Mouse (Mus musculus) telencephalon, adult 2 months (tissue): ENCODE data around the gene Creb3l4.
"Not testable (repeated sequence)": the region's sequence is repeated elsewhere in the genome, so short reads cannot be mapped to it uniquely, and the experiment has no call there.

ENCODE experiments used
- DNase-seq: peaks from one replicate; pipeline ENCODE4 v3.0.0-alpha.2; 2011; ENCODE audit warnings: low read depth, low spot score

Creb3l4 gene

GRCm38 (mm10) chr3:90265034-90265931, 22.0 kb upstream of the Creb3l4 start, which contains the start of gene Dennd4b:
Dennd4b (plus strand) TSS chr3:90265185.
- DNase-seq, result peak; percentile 76

GRCm38 (mm10) chr3:90264687-90265033, 21.3 kb upstream of the Creb3l4 start:
- peak; percentile 27 for DNase-seq

GRCm38 (mm10) chr3:90263121-90263771, 19.9 kb upstream of the Creb3l4 start:
- no peak for DNase-seq

GRCm38 (mm10) chr3:90258521-90258920, 15.2 kb upstream of the Creb3l4 start:
- no peak for DNase-seq

- no peak for DNase-seq
These were observed 13.6 kb upstream of the Creb3l4 start for GRCm38 (mm10) chr3:90256731-90257530.

GRCm38 (mm10) chr3:90255784-90256353, 12.6 kb upstream of the Creb3l4 start:
- DNase-seq, result no peak

GRCm38 (mm10) chr3:90255194-90255565, 11.9 kb upstream of the Creb3l4 start:
- DNase-seq, result no peak

- DNase-seq, result no peak
These were observed 11.3 kb upstream of the Creb3l4 start for GRCm38 (mm10) chr3:90254419-90255193.

GRCm38 (mm10) chr3:90253653-90254418, 10.5 kb upstream of the Creb3l4 start, which contains the start of gene Crtc2:
Crtc2 (plus strand) TSS chr3:90254163.
- peak; percentile 98 for DNase-seq

- not testable (repeated sequence) for DNase-seq
These were observed 9.9 kb upstream of the Creb3l4 start for GRCm38 (mm10) chr3:90253174-90253573.

- DNase-seq, result not testable (repeated sequence)
These were observed 9.3 kb upstream of the Creb3l4 start for GRCm38 (mm10) chr3:90252659-90253058.

- not testable (repeated sequence) for DNase-seq
These were observed 8.5 kb upstream of the Creb3l4 start for GRCm38 (mm10) chr3:90251731-90252226.

GRCm38 (mm10) chr3:90250791-90251190, 7.5 kb upstream of the Creb3l4 start:
- no peak for DNase-seq

- no peak for DNase-seq
These were observed 5.4 kb upstream of the Creb3l4 start for GRCm38 (mm10) chr3:90248746-90249100.

- peak; percentile 91 for DNase-seq
These were observed 4.8 kb upstream of the Creb3l4 start, which contains the start of gene Slc39a1 for GRCm38 (mm10) chr3:90247960-90248745. Slc39a1 (plus strand) TSS chr3:90248172.

GRCm38 (mm10) chr3:90247630-90247959, 4.3 kb upstream of the Creb3l4 start:
- DNase-seq, result no peak

GRCm38 (mm10) chr3:90245406-90245805, 2.1 kb upstream of the Creb3l4 start:
- DNase-seq, result no peak

- no peak for DNase-seq
These were observed 1.5 kb downstream of the Creb3l4 start for GRCm38 (mm10) chr3:90241669-90242358.

GRCm38 (mm10) chr3:90241251-90241650, 2.1 kb downstream of the Creb3l4 start:
- DNase-seq, result no peak
